Mouse (Mus musculus) c-Kit-positive CD71-positive TER-119-negative erythroid progenitor cells, embryonic 14.5 days (primary cell): ENCODE measurements around the gene Scaf8.
"Not testable (repeated sequence)": the region's sequence is repeated elsewhere in the genome, so short reads cannot be mapped to it uniquely, and the experiment has no call there.

ENCODE experiments used
- DNase-seq: peaks from one replicate; pipeline ENCODE4 v3.0.0-alpha.2; 2013; ENCODE audit warnings: low read depth

The Scaf8 gene

GRCm38 (mm10) chr17:3114720-3115379 is at the start of gene Scaf8:
Gene Scaf8, plus strand, starts transcription at chr17:3114972.
- peak; percentile 53 for DNase-seq

GRCm38 (mm10) chr17:3075166-3075872 is 39.5 kb upstream of the Scaf8 start:
- DNase-seq: no peak

GRCm38 (mm10) chr17:3075873-3076245 is 38.9 kb upstream of the Scaf8 start:
- no peak for DNase-seq

GRCm38 (mm10) chr17:3077936-3078335 is 36.8 kb upstream of the Scaf8 start:
- DNase-seq: not testable (repeated sequence)

- DNase-seq: not testable (repeated sequence)
Observed at GRCm38 (mm10) chr17:3080587-3081349, 34.0 kb upstream of the Scaf8 start.

GRCm38 (mm10) chr17:3081512-3082100 is 33.2 kb upstream of the Scaf8 start:
- not testable (repeated sequence) for DNase-seq

- not testable (repeated sequence) for DNase-seq
Observed at GRCm38 (mm10) chr17:3082125-3082755, 32.5 kb upstream of the Scaf8 start.

GRCm38 (mm10) chr17:3082756-3083749 is 31.7 kb upstream of the Scaf8 start:
- not testable (repeated sequence) for DNase-seq

GRCm38 (mm10) chr17:3083886-3084550 is 30.8 kb upstream of the Scaf8 start:
- peak; percentile 83 for DNase-seq

GRCm38 (mm10) chr17:3084551-3084930 is 30.2 kb upstream of the Scaf8 start:
- DNase-seq: no peak

- DNase-seq: no peak
Observed at GRCm38 (mm10) chr17:3085152-3085551, 29.6 kb upstream of the Scaf8 start.

- DNase-seq: no peak
Observed at GRCm38 (mm10) chr17:3092682-3093081, 22.1 kb upstream of the Scaf8 start.

GRCm38 (mm10) chr17:3099273-3099672 is 15.5 kb upstream of the Scaf8 start:
- not testable (repeated sequence) for DNase-seq

GRCm38 (mm10) chr17:3102336-3103165 is 12.2 kb upstream of the Scaf8 start:
- DNase-seq: peak; percentile 72

- no peak for DNase-seq
Observed at GRCm38 (mm10) chr17:3104154-3104931, 10.4 kb upstream of the Scaf8 start.

- no peak for DNase-seq
Observed at GRCm38 (mm10) chr17:3105022-3105421, 9.8 kb upstream of the Scaf8 start.

- DNase-seq: peak; percentile 30
Observed at GRCm38 (mm10) chr17:3113737-3114357, 925 bp upstream of the Scaf8 start.

GRCm38 (mm10) chr17:3114358-3114719 is 433 bp upstream of the Scaf8 start:
- peak; percentile 50 for DNase-seq
